Mouse (Mus musculus) E14TG2a.4 (cell line): ENCODE measurements around the gene Myrfl.
A peak's percentile ranks its signal among the peaks of the same experiment; 100 is the strongest.

Experiments
- H3K27me3 ChIP-seq: 2 replicates; pipeline ENCODE4 v1.6.1; 2014; ENCODE audit warnings: low read length, control low read depth; ENCODE audit not compliant: insufficient read depth
- H3K36me3 ChIP-seq: 2 replicates; pipeline ENCODE4 v1.6.1; 2014; ENCODE audit warnings: low read length, control low read depth; ENCODE audit not compliant: insufficient read depth
- H3K4me1 ChIP-seq: replicated peaks from 2 replicates; pipeline ENCODE4 v1.6.1; 2014; ENCODE audit warnings: low read depth, low read length, control low read depth
- H3K4me3 ChIP-seq: replicated peaks from 2 replicates; pipeline ENCODE4 v1.5.1; 2014; ENCODE audit warnings: mild to moderate bottlenecking, low read length
- H3K9me3 ChIP-seq: 2 replicates; pipeline ENCODE4 v1.6.1; 2014; ENCODE audit warnings: low read length, control low read depth
- CTCF ChIP-seq: conservative IDR thresholded peaks from 2 replicates; pipeline ENCODE4 v1.5.1; 2014; ENCODE audit warnings: low read length
- NANOG ChIP-seq: IDR thresholded peaks from 2 replicates; pipeline ENCODE4 v1.6.1; 2014; ENCODE audit warnings: borderline replicate concordance, low read length, mixed read lengths
- POU5F1 ChIP-seq: IDR thresholded peaks from 2 replicates; pipeline ENCODE4 v1.6.1; 2014; ENCODE audit warnings: low read length, borderline replicate concordance

Myrfl gene

GRCm38 (mm10) chr10:116730033-116730652 is 166.6 kb downstream of the Myrfl start:
- Histone ChIP-seq H3K4me3 (no peak overlapping the region), H3K9me3 (no peaks in the 10 kb centered on the region), H3K36me3 (no peaks in the 10 kb centered on the region), H3K4me1 (peaks cover 22% of the 10 kb centered on the region), H3K27me3 (peaks cover 17% of the 10 kb centered on the region)
- TF ChIP-seq CTCF (no peak), POU5F1 (no peak), NANOG (no peak)

- Histone ChIP-seq H3K4me1 (peaks cover 22% of the 10 kb centered on the region), H3K36me3 (no peaks in the 10 kb centered on the region), H3K9me3 (no peaks in the 10 kb centered on the region; the same call in 1 of the 2 replicates), H3K4me3 (no peak overlapping the region), H3K27me3 (peaks cover 17% of the 10 kb centered on the region)
- TF ChIP-seq NANOG (no peak), CTCF (no peak), POU5F1 (no peak)
These were observed 167.9 kb downstream of the Myrfl start for GRCm38 (mm10) chr10:116728860-116729259.

GRCm38 (mm10) chr10:116727702-116728298 is 168.9 kb downstream of the Myrfl start:
- no peaks in the 10 kb centered on the region for H3K36me3 ChIP-seq
- H3K27me3 ChIP-seq: peaks cover 16% of the 10 kb centered on the region
- H3K4me1 ChIP-seq: peaks cover 22% of the 10 kb centered on the region
- H3K4me3 ChIP-seq: peak overlapping the region; percentile 30
- no peaks in the 10 kb centered on the region; the same call in 1 of the 2 replicates for H3K9me3 ChIP-seq
- TF ChIP-seq NANOG: no peak
- no peak for TF ChIP-seq CTCF
- TF ChIP-seq POU5F1: no peak
